Mouse (Mus musculus) heart, embryonic 14.5 days (tissue): ENCODE results near the gene Smad3. TPM values are rescaled to one million over a fixed set of nuclear protein-coding genes. Genes with fewer than 3 reads are reported as not detected.

Experiments
- ATAC-seq: fragments of 200-750 bp; cut with Nextera tagmentation; 2 replicates; pipeline ENCODE4 v1.8.0; 2017; ENCODE audit warnings: low read depth, moderate TSS enrichment; ENCODE audit not compliant: insufficient number of reproducible peaks, insufficient read depth, low FRiP score
- H3K27ac ChIP-seq, 2 experiments: fragments of 200-500 bp in 1 of 2; fragments of 300-500 bp in 1 of 2; sonication (generic) in 1 of 2; replicated peaks in 1 of 2; 2 replicates each; pipeline ENCODE4 v1.5.1; 2012 to 2014; ENCODE audit warnings: low read depth in 2 of 2, low read length in 2 of 2, control low read depth in 1 of 2, mild to moderate bottlenecking in 1 of 2, mixed read lengths in 1 of 2; ENCODE audit not compliant: control insufficient read depth in 1 of 2, insufficient read depth in 1 of 2
- H3K27me3 ChIP-seq: fragments of 300-500 bp; sonication (generic); 2 replicates; pipeline ENCODE4 v1.6.1; 2014; ENCODE audit warnings: mild to moderate bottlenecking, low read length, control low read depth; ENCODE audit not compliant: control insufficient read depth, insufficient read depth
- H3K36me3 ChIP-seq: fragments of 300-500 bp; sonication (generic); 2 replicates; pipeline ENCODE4 v1.6.1; 2014; ENCODE audit warnings: mild to moderate bottlenecking, control low read depth, low read length, mixed read lengths; ENCODE audit not compliant: control insufficient read depth, insufficient read depth
- H3K4me1 ChIP-seq, 2 experiments: fragments of 200-500 bp in 1 of 2; fragments of 300-500 bp in 1 of 2; sonication (generic) in 1 of 2; 2 replicates each; pipeline ENCODE4 v1.6.1; 2012 to 2014; ENCODE audit warnings: low read length in 2 of 2, control low read depth in 1 of 2, mixed read lengths in 1 of 2; ENCODE audit not compliant: control insufficient read depth in 2 of 2, insufficient read depth in 2 of 2
- H3K4me2 ChIP-seq: fragments of 300-500 bp; sonication (generic); 2 replicates; pipeline ENCODE4 v1.6.1; 2014; ENCODE audit warnings: mild to moderate bottlenecking, low read length
- H3K4me3 ChIP-seq, 2 experiments: fragments of 200-500 bp in 1 of 2; fragments of 300-500 bp in 1 of 2; sonication (generic) in 1 of 2; 2 replicates each; pipeline ENCODE4 v1.5.1; 2012 to 2014; ENCODE audit warnings: low read length in 2 of 2, mild to moderate bottlenecking in 2 of 2, control low read depth in 1 of 2, low read depth in 1 of 2, moderate library complexity in 1 of 2; ENCODE audit not compliant: control insufficient read depth in 1 of 2, insufficient read depth in 1 of 2
- H3K9ac ChIP-seq: fragments of 300-500 bp; sonication (generic); 2 replicates; pipeline ENCODE4 v1.6.1; 2014; ENCODE audit warnings: mild to moderate bottlenecking, low read length
- H3K9me3 ChIP-seq: fragments of 300-500 bp; sonication (generic); 2 replicates; pipeline ENCODE4 v1.6.1; 2016; ENCODE audit warnings: low read length, control low read depth; ENCODE audit not compliant: control insufficient read depth
- WGBS: fragments of 180-500 bp; shearing (Covaris S2); extraction: QIAGEN DNeasy Blood & Tissue Kit; methylation state at CpG from one replicate; pipeline ENCODE4 v1.1.7; 2014; 5-methylcytosine and 5-hydroxymethylcytosine counted together
- polyA plus RNA-seq: library from polyadenylated mRNA; unstranded; fragments of >200 nt; fragmentation: Nextera tagmentation; extraction: Ambion mirVana; gene quantifications from 2 replicates; pipeline ENCODE4 v1.2.1, GENCODE M21; 2014

Smad3 gene
- polyA plus RNA-seq, 1 experiment from 2014 or later, result 10.4 TPM

- Histone ChIP-seq H3K27ac (no peak overlapping the region), H3K27me3 (no peaks in the 10 kb centered on the region), H3K36me3 (no peaks in the 10 kb centered on the region), H3K9ac (no peak overlapping the region), H3K9me3 (0 out of 2 replicates have a peak, but pooled peaks cover 3% of the 10 kb centered on the region), H3K4me2 (no peak overlapping the region), H3K4me1 (peaks cover 3 to 12% of the 10 kb centered on the region in 2 experiments), H3K4me3 (no peak overlapping the region)
- 88% methylated on average over 1 of the region's 1 CpGs for WGBS
- ATAC-seq, result no peak
Measured at GRCm38 (mm10) chr9:63690511-63690910, 67.3 kb downstream of the Smad3 start.

GRCm38 (mm10) chr9:63687413-63688015 is 70.3 kb downstream of the Smad3 start:
- Histone ChIP-seq H3K36me3 (no peaks in the 10 kb centered on the region), H3K27me3 (no peaks in the 10 kb centered on the region), H3K4me2 (no peak overlapping the region), H3K9ac (no peak overlapping the region), H3K9me3 (0 out of 2 replicates have a peak, but pooled peaks cover 3% of the 10 kb centered on the region), H3K4me1 (peaks cover 8 to 27% of the 10 kb centered on the region in 2 experiments), H3K4me3 (no peak overlapping the region), H3K27ac (peak overlapping the region in 1 of 2 experiments; percentile 14; a peak in 1 of 4 replicates)
- 81% methylated on average over 7 of the region's 7 CpGs for WGBS
- no peak for ATAC-seq

- H3K4me2 ChIP-seq, result no peak overlapping the region
- no peak for ATAC-seq
- no peak overlapping the region for H3K9ac ChIP-seq
- WGBS, result 22% methylated on average over 5 of the region's 5 CpGs
- H3K9me3 ChIP-seq, result 0 out of 2 replicates have a peak, but pooled peaks cover 3% of the 10 kb centered on the region
- H3K27me3 ChIP-seq, result no peaks in the 10 kb centered on the region
- peaks cover 10 to 23% of the 10 kb centered on the region in 2 experiments for H3K4me1 ChIP-seq
- H3K36me3 ChIP-seq, result no peaks in the 10 kb centered on the region
- H3K27ac ChIP-seq, result peak overlapping the region in 1 of 2 experiments; percentile 2; a peak in 1 of 4 replicates
- H3K4me3 ChIP-seq, result no peak overlapping the region
Measured at GRCm38 (mm10) chr9:63685352-63685751, 72.4 kb downstream of the Smad3 start.

- H3K36me3 ChIP-seq, result no peaks in the 10 kb centered on the region
- no peak overlapping the region for H3K9ac ChIP-seq
- 86% methylated on average over 6 of the region's 6 CpGs for WGBS
- no peak overlapping the region for H3K4me2 ChIP-seq
- ATAC-seq, result no peak
- no peaks in the 10 kb centered on the region for H3K27me3 ChIP-seq
- peaks cover 10 to 24% of the 10 kb centered on the region in 2 experiments for H3K4me1 ChIP-seq
- no peak overlapping the region for H3K27ac ChIP-seq
- no peak overlapping the region for H3K4me3 ChIP-seq
- 0 out of 2 replicates have a peak, but pooled peaks cover 3% of the 10 kb centered on the region for H3K9me3 ChIP-seq
Measured at GRCm38 (mm10) chr9:63684277-63684676, 73.5 kb downstream of the Smad3 start.

GRCm38 (mm10) chr9:63682943-63683342 is 74.9 kb downstream of the Smad3 start:
- 77% methylated on average over 2 of the region's 2 CpGs for WGBS
- no peak overlapping the region for H3K9ac ChIP-seq
- ATAC-seq, result no peak
- no peak overlapping the region for H3K4me3 ChIP-seq
- no peak overlapping the region for H3K4me2 ChIP-seq
- peaks cover 17 to 36% of the 10 kb centered on the region in 2 experiments for H3K4me1 ChIP-seq
- H3K27me3 ChIP-seq, result no peaks in the 10 kb centered on the region
- H3K36me3 ChIP-seq, result no peaks in the 10 kb centered on the region
- 0 out of 2 replicates have a peak, but pooled peaks cover 3% of the 10 kb centered on the region for H3K9me3 ChIP-seq
- no peak overlapping the region for H3K27ac ChIP-seq

- Histone ChIP-seq H3K36me3 (no peaks in the 10 kb centered on the region), H3K9ac (no peak overlapping the region), H3K4me2 (no peak overlapping the region), H3K27me3 (no peaks in the 10 kb centered on the region), H3K4me3 (no peak overlapping the region), H3K27ac (no peak overlapping the region), H3K9me3 (0 out of 2 replicates have a peak, but pooled peaks cover 3% of the 10 kb centered on the region), H3K4me1 (peaks cover 21 to 41% of the 10 kb centered on the region in 2 experiments)
- no peak for ATAC-seq
- WGBS, result 52% methylated on average over 9 of the region's 9 CpGs
Measured at GRCm38 (mm10) chr9:63682301-63682700, 75.5 kb downstream of the Smad3 start.

GRCm38 (mm10) chr9:63678076-63678475 is 79.7 kb downstream of the Smad3 start:
- H3K27me3 ChIP-seq, result no peaks in the 10 kb centered on the region
- H3K4me2 ChIP-seq, result no peak overlapping the region
- H3K9ac ChIP-seq, result no peak overlapping the region
- peaks cover 29 to 37% of the 10 kb centered on the region in 2 experiments for H3K4me1 ChIP-seq
- ATAC-seq, result no peak
- no peaks in the 10 kb centered on the region for H3K36me3 ChIP-seq
- 73% methylated on average over 1 of the region's 1 CpGs for WGBS
- H3K9me3 ChIP-seq, result no peaks in the 10 kb centered on the region
- peak overlapping the region; percentile 47 to 68; a peak in 3 of 4 replicates for H3K27ac ChIP-seq
- H3K4me3 ChIP-seq, result no peak overlapping the region
